Mouse (Mus musculus) MEL (cell line): ENCODE measurements around the gene Ptgr2. TPM values are rescaled to one million over a fixed set of nuclear protein-coding genes. Genes with fewer than 3 reads are reported as not detected.

Experiments
- DNase-seq: peaks from one replicate; pipeline ENCODE4 v3.0.0; 2011; ENCODE audit warnings: low read depth, low spot score
- H3K27ac ChIP-seq: 2 replicates; pipeline ENCODE4 v1.5.1; 2012; ENCODE audit warnings: low read depth, mild to moderate bottlenecking, control low read depth, low read length, moderate library complexity; ENCODE audit not compliant: control insufficient read depth
- H3K27me3 ChIP-seq, 2 experiments: fragments of 150-350 bp in 1 of 2; sonication (generic) in 1 of 2; 2 replicates each; pipeline ENCODE4 v1.6.1; 2012; ENCODE audit warnings: low read length in 2 of 2, mild to moderate bottlenecking in 2 of 2, improper control_type of control experiment in 1 of 2, moderate library complexity in 1 of 2; ENCODE audit not compliant: insufficient read depth in 2 of 2, control insufficient read depth in 1 of 2
- H3K36me3 ChIP-seq, 2 experiments: 2 replicates each; pipeline ENCODE4 v1.6.1; 2012 to 2014; ENCODE audit warnings: low read length in 2 of 2, improper control_type of control experiment in 1 of 2, inconsistent platforms in 1 of 2, mild to moderate bottlenecking in 1 of 2; ENCODE audit not compliant: insufficient read depth in 2 of 2, control insufficient read depth in 1 of 2
- H3K4me1 ChIP-seq, 2 experiments: fragments of 150-350 bp in 1 of 2; sonication (generic) in 1 of 2; 2 replicates each; pipeline ENCODE4 v1.6.1; 2012; ENCODE audit warnings: low read length in 2 of 2, improper control_type of control experiment in 1 of 2, mild to moderate bottlenecking in 1 of 2; ENCODE audit not compliant: insufficient read depth in 2 of 2, control insufficient read depth in 1 of 2
- H3K4me3 ChIP-seq, 2 experiments: fragments of 150-350 bp in 1 of 2; sonication (generic) in 1 of 2; 2 replicates each; pipeline ENCODE4 v1.5.1; 2012; ENCODE audit warnings: low read depth in 2 of 2, low read length in 2 of 2, mild to moderate bottlenecking in 2 of 2, moderate library complexity in 2 of 2, control low read depth in 1 of 2, improper control_type of control experiment in 1 of 2; ENCODE audit not compliant: control insufficient read depth in 1 of 2, insufficient read depth in 1 of 2
- H3K79me2 ChIP-seq: 2 replicates; pipeline ENCODE4 v1.6.1; 2012; ENCODE audit warnings: mild to moderate bottlenecking, low read length, moderate library complexity; ENCODE audit not compliant: control insufficient read depth, poor library complexity, insufficient read depth
- H3K9ac ChIP-seq: 2 replicates; pipeline ENCODE4 v1.6.1; 2012; ENCODE audit warnings: low read depth, mild to moderate bottlenecking, control low read depth, low read length, moderate library complexity; ENCODE audit not compliant: control insufficient read depth, poor library complexity, severe bottlenecking
- H3K9me3 ChIP-seq: fragments of 150-350 bp; sonication (generic); replicated peaks from 2 replicates; pipeline ENCODE4 v1.6.1; 2012; ENCODE audit warnings: mild to moderate bottlenecking, low read length, improper control_type of control experiment, moderate library complexity; ENCODE audit not compliant: insufficient read depth
- BHLHE40 ChIP-seq: IDR thresholded peaks from 2 replicates; pipeline ENCODE4 v1.6.1; 2012; ENCODE audit warnings: low read depth, mild to moderate bottlenecking, inconsistent platforms, low read length, improper control_type of control experiment, borderline replicate concordance
- CTCF ChIP-seq, 3 experiments: IDR thresholded peaks in 2 of 3; conservative IDR thresholded peaks in 1 of 3; 2 replicates each; pipeline ENCODE4 v1.5.1; 2011 to 2012; ENCODE audit warnings: low read length in 3 of 3, low read depth in 2 of 3, mild to moderate bottlenecking in 2 of 3, improper control_type of control experiment in 1 of 3, inconsistent platforms in 1 of 3, mixed read lengths in 1 of 3, moderate library complexity in 1 of 3; ENCODE audit not compliant: control insufficient read depth in 1 of 3, insufficient read depth in 1 of 3, poor library complexity in 1 of 3, severe bottlenecking in 1 of 3
- E2F4 ChIP-seq: IDR thresholded peaks from 2 replicates; pipeline ENCODE4 v1.6.1; 2011; ENCODE audit warnings: low read depth, low read length, improper control_type of control experiment, borderline replicate concordance
- ETS1 ChIP-seq: IDR thresholded peaks from 2 replicates; pipeline ENCODE4 v1.6.1; 2012; ENCODE audit warnings: low read depth, mild to moderate bottlenecking, inconsistent platforms, low read length, improper control_type of control experiment, moderate library complexity
- GATA1 ChIP-seq: IDR thresholded peaks from 2 replicates; pipeline ENCODE4 v1.6.1; 2011; ENCODE audit warnings: low read depth, low read length, improper control_type of control experiment
- MAX ChIP-seq: IDR thresholded peaks from 2 replicates; pipeline ENCODE4 v1.6.1; 2011; ENCODE audit warnings: low read length, improper control_type of control experiment
- MAZ ChIP-seq: IDR thresholded peaks from 2 replicates; pipeline ENCODE4 v1.6.1; 2012; ENCODE audit warnings: low read depth, mild to moderate bottlenecking, inconsistent platforms, low read length, improper control_type of control experiment
- MYC ChIP-seq: IDR thresholded peaks from 2 replicates; pipeline ENCODE4 v1.6.1; 2011; ENCODE audit warnings: low read depth, mild to moderate bottlenecking, low read length, improper control_type of control experiment, moderate library complexity
- NRF1 ChIP-seq: IDR thresholded peaks from 2 replicates; pipeline ENCODE4 v1.6.1; 2014; ENCODE audit warnings: low read depth, mild to moderate bottlenecking, inconsistent platforms, low read length, improper control_type of control experiment, moderate library complexity; ENCODE audit not compliant: poor library complexity, insufficient read depth, severe bottlenecking
- POLR2A ChIP-seq, 2 experiments: IDR thresholded peaks; 2 replicates each; pipeline ENCODE4 v1.6.1; 2011 to 2012; ENCODE audit warnings: low read length in 2 of 2, mild to moderate bottlenecking in 2 of 2, control low read depth in 1 of 2, improper control_type of control experiment in 1 of 2, low read depth in 1 of 2, moderate library complexity in 1 of 2; ENCODE audit not compliant: control insufficient read depth in 1 of 2, insufficient read depth in 1 of 2, poor library complexity in 1 of 2
- POLR2AphosphoS2 ChIP-seq: IDR thresholded peaks from 2 replicates; pipeline ENCODE4 v1.6.1; 2011; ENCODE audit warnings: low read length, improper control_type of control experiment
- RAD21 ChIP-seq: IDR thresholded peaks from 2 replicates; pipeline ENCODE4 v1.6.1; 2011; ENCODE audit warnings: mild to moderate bottlenecking, low read depth, low read length, improper control_type of control experiment
- RCOR1 ChIP-seq: IDR thresholded peaks from 2 replicates; pipeline ENCODE4 v1.6.1; 2012; ENCODE audit warnings: low read depth, mild to moderate bottlenecking, inconsistent platforms, low read length, improper control_type of control experiment
- SMC3 ChIP-seq: IDR thresholded peaks from 2 replicates; pipeline ENCODE4 v1.6.1; 2011; ENCODE audit warnings: low read depth, low read length, improper control_type of control experiment
- UBTF ChIP-seq: IDR thresholded peaks from 2 replicates; pipeline ENCODE4 v1.6.1; 2012; ENCODE audit warnings: low read depth, mild to moderate bottlenecking, inconsistent platforms, low read length, improper control_type of control experiment, moderate library complexity, borderline replicate concordance; ENCODE audit not compliant: insufficient read depth
- USF1 ChIP-seq: IDR thresholded peaks from 2 replicates; pipeline ENCODE4 v1.6.1; 2014; ENCODE audit warnings: low read depth, mild to moderate bottlenecking, inconsistent platforms, low read length, improper control_type of control experiment, moderate library complexity
- ZC3H11A ChIP-seq: IDR thresholded peaks from 2 replicates; pipeline ENCODE4 v1.6.1; 2012; ENCODE audit warnings: low read depth, mild to moderate bottlenecking, inconsistent platforms, low read length, improper control_type of control experiment
- polyA plus RNA-seq, 2 experiments: library from polyadenylated mRNA; stranded (reverse) in 1 of 2; unstranded in 1 of 2; fragments of >175 nt in 1 of 2; fragments of >200 nt in 1 of 2; gene quantifications; 2 replicates each; pipeline versions ENCODE4 v1.2.1 to v1.2.4; 2012; ENCODE audit warnings: low replicate concordance in 2 of 2, low read depth in 1 of 2; ENCODE audit not compliant: insufficient read length in 2 of 2, insufficient read depth in 1 of 2, missing spikeins in 1 of 2
- total RNA-seq: library from RNA; depleted of rRNA; stranded (reverse); fragments of 300-350 nt; gene quantifications from 2 replicates; pipeline ENCODE4 v1.2.3, GENCODE M21; 2012

Ptgr2 gene
- total and polyA plus RNA-seq, 3 experiments: 33.0 to 35.9 TPM; not detected in 1

DNA sequence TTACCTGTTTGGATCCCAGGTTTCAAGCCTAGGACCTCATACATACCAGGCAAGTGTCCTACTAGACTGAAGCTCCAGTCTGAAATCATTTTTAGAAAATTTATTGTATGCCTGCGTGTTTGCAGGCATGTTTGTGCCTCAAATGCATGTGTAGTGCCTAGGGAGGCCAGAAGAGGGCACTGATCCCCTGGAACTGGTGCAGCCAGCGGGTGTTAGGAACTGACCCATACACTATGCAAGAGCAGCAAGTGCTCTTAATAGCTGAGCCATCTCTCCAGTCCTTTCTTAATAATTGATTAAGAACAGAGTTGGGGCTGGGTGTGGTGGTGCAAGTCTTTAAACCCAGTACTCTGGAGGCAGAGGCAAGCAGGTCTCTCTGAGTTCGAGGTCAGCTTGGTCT is 3.4 kb downstream of the Ptgr2 start:
- Histone ChIP-seq H3K4me1 (peaks cover 0 to 13% of the 10 kb centered on the region in 2 experiments; a peak in 2 of 4 replicates), H3K79me2 (peaks cover 15% of the 10 kb centered on the region), H3K27ac (no peak overlapping the region), H3K36me3 (peaks cover 3 to 14% of the 10 kb centered on the region in 2 experiments; a peak in 2 of 4 replicates), H3K4me3 (no peak overlapping the region), H3K9me3 (no peaks in the 10 kb centered on the region), H3K9ac (no peak overlapping the region), H3K27me3 (no peaks in the 10 kb centered on the region)
- peak; percentile 75 to 83 (median 80) for TF ChIP-seq CTCF (IDR thresholded peaks at IDR 0.05 in 2 of 3, conservative IDR thresholded peaks at IDR 0.05 in 1 of 3; ENCODE audit: control insufficient read depth in 1 of 3, insufficient read depth in 1 of 3, low read depth in 2 of 3, low read length in 3 of 3, poor library complexity in 1 of 3, severe bottlenecking in 1 of 3)
- peak; percentile 58 for TF ChIP-seq SMC3
- no peak for TF ChIP-seq MAX
- TF ChIP-seq RCOR1: no peak
- TF ChIP-seq ZC3H11A: peak; percentile 39
- TF ChIP-seq RAD21: peak; percentile 60
- TF ChIP-seq ETS1: no peak
- peak; percentile 77 for DNase-seq

DNA sequence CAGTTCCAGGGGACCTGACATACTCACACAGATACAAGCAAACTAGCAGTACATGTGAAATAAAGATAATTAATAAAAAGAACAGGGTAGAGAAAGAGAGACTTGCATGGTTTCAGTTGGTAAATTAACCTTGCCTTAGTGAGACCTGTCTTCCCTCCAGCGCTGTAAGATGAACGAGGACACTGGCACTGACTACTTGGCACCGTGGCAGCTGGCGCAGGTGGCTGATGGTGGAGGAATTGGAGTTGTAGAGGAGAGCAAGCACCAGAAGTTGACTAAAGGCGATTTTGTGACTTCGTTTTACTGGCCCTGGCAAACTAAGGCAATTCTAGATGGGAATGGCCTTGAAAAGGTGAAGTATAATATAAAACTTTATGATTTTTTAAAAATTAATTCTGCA is 12.8 kb downstream of the Ptgr2 start:
- no peaks in the 10 kb centered on the region for H3K9me3 ChIP-seq
- DNase-seq: no peak
- H3K79me2 ChIP-seq: no peaks in the 10 kb centered on the region
- H3K4me1 ChIP-seq: no peaks in the 10 kb centered on the region
- no peak overlapping the region for H3K9ac ChIP-seq
- peaks cover 0 to 7% of the 10 kb centered on the region in 2 experiments; a peak in 3 of 4 replicates for H3K36me3 ChIP-seq
- no peak overlapping the region for H3K4me3 ChIP-seq
- H3K27me3 ChIP-seq: no peaks in the 10 kb centered on the region
- no peak for TF ChIP-seq POLR2A (IDR thresholded peaks at IDR 0.05; ENCODE audit: control insufficient read depth in 1 of 2, insufficient read depth in 1 of 2, low read depth in 1 of 2, low read length in 2 of 2, poor library complexity in 1 of 2)
- TF ChIP-seq E2F4: no peak
- TF ChIP-seq CTCF (IDR thresholded peaks at IDR 0.05 in 2 of 3, conservative IDR thresholded peaks at IDR 0.05 in 1 of 3; ENCODE audit: control insufficient read depth in 1 of 3, insufficient read depth in 1 of 3, low read depth in 2 of 3, low read length in 3 of 3, poor library complexity in 1 of 3, severe bottlenecking in 1 of 3): no peak
- no peak for TF ChIP-seq NRF1
- TF ChIP-seq GATA1: no peak
- TF ChIP-seq BHLHE40: no peak
- no peak for TF ChIP-seq MYC
- no peak for TF ChIP-seq SMC3
- no peak for TF ChIP-seq UBTF
- no peak for TF ChIP-seq USF1
- TF ChIP-seq POLR2AphosphoS2: no peak
- TF ChIP-seq MAZ: no peak
- no peak overlapping the region for H3K27ac ChIP-seq
